Mouse (Mus musculus) spleen, postnatal 4 days (tissue): ENCODE measurements around the gene Nxn.

ENCODE experiments used
- DNase-seq, 2 experiments: peaks; one replicate each; pipeline ENCODE4 v3.0.0; 2022; ENCODE audit warnings: low spot score in 2 of 2

Nxn gene

DNA sequence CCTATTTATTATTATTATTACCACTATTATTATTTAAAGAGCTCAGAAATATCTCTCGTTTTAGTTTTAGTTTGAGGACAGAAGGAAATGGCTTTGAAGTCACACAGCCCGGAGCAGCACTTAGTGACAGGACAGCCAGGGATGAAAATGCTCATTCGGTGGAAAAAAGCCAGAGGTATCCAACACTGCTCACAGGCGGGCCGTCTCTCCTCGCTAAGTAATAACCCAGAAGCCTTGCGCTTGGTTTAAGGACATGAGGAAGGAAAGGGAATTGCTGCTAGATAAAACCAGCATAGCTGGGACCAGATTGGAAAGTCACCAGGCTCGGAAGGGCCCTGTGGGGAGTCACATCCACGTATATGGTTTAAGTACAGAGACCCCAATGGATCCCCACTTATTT is 35.3 kb downstream of the Nxn start:
- DNase-seq: no peak

DNA sequence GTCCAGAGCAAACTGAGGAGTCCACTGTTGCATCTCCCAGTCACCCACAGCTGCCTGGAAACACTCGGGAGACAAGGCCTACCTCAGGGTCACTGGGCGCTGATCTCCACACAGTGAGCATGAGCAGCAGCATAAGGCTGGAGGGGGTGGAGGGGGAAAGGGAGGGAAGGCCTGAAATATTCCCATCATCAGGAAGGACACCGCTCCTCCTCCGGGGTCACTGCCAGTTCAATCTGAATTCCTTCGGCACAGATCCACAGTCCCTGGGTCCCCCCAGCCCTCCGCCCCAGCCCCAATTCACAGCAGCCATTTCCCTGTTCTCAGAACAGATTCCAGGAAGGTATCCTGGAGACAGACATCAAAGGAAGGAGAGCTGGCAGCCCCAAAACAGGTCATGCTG is 35.8 kb downstream of the Nxn start:
- DNase-seq: no peak

DNA sequence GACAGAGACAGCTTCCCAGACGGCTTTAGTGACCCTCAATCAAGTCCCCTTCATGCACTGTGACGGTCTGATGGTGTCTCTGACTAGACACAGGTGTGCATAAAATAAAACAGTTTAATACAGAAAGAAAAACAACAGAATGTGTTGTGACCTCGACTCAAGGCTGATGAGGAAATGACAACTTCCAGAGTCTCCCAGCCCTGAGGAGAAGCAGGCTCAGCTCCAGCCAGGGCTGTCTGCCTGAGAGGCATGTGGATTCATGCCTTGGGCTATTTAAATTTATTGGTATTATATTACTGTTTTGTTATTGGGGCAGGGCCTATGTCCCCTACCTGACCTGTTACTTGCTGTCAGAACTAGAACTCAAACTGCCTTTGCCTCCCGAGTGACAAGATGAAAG is 37.5 kb downstream of the Nxn start:
- no peak for DNase-seq

DNA sequence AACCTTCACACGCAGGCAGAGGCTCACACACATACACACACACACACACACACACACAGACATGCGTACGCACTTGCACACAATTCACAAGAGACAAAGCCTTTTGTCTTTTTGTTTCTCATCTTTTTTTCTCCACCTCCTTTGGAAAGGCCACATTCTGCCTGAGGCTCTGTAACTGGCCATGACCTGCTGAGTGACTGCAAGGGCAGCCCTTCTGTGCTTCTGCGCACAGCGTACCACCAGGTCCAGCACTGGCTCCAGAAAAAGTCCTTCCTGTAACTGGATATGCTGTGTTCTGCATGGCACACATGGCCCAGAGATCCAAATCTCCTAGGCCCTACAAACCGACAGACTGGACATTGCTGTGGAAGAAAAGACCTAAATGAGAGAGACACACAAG is 38.7 kb downstream of the Nxn start:
- no peak for DNase-seq

DNA sequence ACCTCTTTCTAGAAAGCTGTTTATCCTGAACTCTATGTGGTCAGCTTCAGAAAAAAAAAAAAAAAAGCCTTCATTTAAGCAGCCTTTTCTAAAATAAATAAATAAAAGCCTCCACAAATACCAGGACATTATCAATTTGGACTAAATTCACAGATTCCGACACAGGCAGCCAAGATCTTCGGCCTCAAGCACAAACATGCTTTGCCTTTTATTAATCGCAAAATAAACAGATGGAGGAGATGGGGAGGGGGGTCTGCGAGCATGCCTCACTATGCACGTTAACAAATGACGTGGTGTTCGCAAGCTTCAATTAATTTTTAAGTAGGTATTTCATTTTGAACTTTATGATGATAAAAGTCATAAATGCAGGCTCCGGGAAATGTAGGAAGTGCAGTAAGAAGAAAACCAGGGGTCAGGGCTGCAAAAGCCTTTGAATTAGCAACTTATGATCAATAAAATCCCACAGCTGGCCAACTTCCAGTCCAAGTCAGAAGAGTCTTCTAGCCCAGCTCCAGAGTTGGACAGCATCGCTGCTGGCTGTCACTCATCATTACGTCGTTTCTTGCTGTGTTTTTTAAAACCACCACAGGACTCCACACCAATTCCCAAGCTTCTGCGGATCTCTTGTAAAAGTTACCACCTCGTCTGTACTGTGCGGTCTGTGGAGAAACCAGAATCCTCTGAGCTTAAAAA is 40.2 kb downstream of the Nxn start:
- DNase-seq: no peak

DNA sequence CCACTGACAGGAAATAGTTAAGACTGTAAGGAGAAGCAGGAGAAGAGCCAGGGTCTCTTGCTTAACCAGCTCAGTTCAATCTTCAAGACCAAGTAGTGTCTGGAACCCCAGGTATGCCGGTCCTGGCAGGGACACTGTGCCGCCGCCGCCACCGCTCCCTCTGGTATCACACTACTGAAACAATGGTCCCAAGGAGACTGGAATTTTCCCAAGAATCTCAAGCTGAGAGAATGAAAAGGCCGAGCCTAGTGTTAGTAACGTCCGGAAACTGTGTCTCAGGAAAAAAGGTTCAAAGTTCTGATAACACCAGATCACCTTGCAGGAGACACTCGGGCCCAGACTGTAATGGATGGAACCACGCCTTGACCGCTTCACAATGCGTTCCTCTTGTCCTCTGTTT is 41.5 kb downstream of the Nxn start:
- DNase-seq: no peak

DNA sequence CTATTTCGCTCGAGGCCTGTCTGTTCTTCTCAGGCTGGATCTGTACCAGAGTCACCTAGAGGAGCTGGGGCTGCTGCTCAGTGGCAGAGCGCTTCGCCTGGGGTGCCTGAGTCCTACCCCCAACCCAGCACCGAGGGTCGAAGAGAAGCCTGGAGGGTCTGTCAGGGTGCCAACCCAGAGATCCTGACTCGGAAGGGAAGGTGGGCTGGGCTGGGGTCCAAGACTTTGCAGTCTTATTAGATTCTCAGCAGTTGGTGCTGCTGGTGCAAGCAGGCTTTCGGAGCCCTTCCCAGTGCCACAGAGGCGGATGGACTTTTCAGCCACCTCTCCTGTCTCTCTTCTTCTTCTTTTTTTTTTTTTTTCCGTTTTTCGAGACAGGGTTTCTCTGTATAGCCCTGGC is 42.8 kb downstream of the Nxn start:
- DNase-seq: no peak

DNA sequence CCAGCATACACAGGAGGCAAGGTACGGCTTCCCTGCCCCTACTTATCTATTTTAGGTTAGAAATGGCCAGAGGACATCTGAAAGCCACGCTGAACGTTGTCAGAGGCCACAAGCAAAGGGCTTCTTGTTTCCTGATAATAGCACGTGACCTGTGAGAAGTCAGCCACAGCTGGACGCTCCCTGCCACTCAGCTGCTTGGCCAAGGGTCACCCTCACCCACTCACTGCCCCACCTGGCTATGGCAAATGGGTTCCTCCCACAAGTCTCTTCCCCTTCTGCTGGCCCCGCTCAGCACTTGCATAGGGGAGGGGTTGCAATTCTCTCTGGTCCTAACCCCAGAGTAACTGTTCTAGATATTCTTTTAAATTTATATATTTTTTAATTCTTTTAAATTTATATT is 43.5 kb downstream of the Nxn start:
- DNase-seq: no peak

DNA sequence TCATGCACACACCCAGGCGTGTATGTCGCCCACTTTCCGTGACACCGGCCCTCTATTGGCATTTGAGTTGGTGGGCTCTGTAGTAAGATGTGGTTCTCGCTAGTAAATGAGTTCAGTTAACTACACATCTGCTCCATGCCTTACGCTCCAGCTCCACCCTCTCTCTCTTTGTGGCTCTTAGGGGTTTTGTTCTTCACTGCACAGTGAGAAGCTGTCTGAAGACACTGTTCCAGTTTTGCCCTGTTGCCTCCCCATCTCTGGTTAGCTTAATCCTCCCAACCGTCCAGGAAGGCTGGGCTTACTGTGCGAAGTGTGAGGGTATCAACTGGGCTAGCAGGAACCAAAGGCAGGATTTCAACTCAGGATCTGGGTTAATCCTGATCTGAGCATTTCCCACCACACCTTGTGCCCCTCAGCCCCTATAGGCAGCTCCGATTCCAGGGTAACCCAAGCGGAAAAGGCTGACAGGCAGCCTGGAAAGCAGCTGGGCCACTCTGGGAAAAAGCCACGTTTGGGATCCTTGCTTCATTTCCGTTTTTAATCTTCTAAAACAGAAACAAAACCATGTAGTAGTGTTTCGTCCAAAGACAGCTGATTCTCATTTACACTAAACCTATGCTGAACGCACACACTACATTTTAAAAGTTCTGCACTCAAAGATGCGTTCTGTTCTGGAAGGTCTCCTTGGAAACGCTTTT is 45.9 kb downstream of the Nxn start:
- no peak for DNase-seq

DNA sequence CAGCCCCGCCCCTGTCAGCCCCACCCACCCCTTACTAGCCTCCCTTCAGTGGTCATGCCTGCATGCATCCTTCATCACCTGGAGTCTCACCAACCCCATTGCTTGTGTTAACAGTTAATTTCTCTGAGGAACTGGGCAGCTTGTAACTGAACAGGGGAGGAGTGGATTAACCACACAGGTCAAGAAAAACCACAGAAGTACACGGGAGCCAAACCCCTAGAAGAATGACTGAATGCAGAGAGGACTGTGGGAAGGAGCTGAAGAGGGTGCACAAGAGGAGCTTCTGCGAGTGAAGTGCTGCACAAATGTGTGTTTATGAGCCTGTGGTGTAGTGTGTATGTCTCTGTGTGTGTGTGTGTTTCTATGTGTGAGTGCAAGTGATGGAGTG is 47.3 kb downstream of the Nxn start:
- DNase-seq: no peak

DNA sequence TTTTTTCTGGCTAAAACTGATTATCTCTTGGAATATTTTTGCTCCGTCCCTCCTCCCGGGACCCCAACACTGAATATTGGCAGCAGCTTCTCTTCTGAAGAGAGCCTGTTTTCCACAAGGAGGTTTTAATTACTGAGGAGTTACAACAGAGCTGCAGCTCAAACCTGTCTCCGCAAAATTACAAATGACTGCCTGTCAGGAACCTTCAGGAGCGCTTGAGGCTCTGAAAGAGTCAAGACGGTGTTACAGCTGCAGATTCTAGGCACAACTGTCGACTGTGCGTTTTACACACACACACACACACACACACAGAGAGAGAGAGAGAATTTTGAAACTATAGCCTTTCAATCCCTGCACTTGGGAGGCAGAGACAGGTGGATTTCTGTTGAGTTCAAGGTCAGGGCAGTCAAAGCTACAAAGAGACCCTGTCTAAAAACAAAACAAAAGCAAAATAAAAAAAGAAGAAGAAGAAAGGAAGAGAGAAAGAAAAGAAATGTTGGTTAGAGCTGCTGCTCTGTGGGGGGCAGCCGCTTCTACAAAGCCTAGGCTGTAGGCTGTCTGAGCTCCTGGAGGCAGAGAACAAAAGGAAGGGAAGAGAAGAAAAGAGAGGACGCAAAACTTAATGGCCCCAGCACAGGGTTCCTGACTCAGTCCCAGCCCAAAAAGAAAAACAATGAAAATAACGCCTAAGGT is 47.9 kb downstream of the Nxn start:
- DNase-seq: no peak

DNA sequence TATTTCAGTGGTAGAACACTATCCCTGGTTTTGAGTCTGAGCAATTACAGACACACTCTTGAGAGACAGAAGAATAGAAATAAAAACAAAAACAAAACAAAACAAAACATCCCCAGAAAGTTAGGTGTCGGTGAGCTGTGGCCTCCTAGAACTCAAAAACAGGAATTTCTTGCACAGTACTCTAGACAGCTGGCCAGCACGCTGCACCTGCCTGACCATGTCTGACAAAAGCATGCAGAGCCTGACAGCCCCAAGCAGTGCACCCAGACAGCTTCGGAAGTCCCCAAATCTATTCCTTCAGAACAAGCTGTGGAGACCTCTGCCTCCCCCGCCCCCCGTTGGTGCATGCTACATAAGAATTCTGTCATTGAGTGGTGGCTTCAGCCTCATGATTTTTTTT is 49.1 kb downstream of the Nxn start:
- DNase-seq: no peak

DNA sequence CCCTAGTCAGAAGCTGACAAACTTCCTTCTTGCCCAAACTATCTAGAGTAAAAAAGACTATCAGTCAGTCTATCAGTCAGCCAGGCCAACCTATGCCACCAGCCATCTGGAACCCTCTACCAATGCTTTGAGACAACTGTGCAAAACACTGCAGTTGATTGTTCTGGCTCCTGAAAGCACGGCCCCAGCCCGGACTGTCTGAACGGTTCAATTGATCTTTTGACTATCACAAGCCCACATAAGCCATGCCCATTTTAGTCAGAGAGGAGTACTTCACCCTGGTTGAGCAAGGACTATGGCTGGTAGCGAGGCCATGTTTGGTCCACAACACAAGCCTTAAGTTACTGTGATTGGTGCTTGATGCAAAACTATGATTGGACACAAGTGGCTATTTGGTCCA is 51.4 kb downstream of the Nxn start:
- no peak for DNase-seq

DNA sequence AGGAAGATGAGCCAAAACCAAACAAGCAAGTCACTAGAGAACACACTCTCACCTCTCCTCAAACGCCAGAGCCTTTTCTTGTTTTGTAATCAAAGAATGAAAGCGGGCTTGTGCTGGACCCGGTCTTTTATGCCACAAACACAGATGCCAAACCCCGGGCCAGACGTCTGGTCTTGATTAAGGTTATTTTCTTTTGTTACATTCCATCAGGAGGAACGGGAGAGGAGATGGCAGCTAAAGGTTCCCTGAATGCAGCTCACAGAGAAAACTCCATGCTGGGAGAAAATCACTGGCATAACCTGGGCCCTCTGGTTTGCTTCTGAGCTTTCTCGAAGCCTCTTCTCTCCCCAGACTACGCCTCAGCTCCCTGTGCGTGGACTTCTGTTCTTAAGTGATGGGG is 55.9 kb downstream of the Nxn start:
- no peak for DNase-seq

DNA sequence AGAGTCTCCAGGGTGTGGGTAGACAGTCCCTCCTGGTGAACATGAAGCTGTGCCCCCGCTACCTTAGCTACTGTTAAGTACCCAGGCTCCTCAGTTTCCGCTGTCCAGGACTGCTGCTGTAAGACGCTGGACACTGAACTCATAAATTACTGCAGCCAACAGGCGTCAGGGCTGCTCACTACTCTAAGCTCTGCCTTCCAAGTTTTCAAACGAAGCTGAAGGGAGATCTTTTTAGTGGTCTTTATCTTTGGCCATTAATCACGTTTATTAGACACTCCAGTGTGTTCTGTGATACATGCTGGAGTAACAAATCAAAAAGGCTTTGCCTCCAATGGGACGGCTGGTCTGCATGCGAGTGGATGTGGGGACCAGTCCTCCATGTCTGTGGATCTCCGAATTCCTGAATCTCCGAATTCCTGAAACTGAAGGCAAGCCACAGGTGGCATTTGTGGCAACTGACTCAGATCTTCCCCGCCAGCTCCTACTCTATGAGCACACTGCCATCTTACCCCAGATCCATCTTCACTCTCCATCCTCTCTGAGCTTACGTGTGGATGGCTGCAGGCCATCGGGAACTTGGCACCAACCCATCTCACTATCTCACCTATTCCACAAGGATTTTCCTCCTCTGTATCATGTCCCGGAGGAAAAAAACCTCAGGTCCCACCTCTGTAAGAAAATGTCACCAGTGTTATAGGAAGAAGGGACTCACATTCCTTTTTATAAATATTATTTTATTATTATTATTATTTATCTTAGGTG is 56.9 kb downstream of the Nxn start:
- DNase-seq: no peak

DNA sequence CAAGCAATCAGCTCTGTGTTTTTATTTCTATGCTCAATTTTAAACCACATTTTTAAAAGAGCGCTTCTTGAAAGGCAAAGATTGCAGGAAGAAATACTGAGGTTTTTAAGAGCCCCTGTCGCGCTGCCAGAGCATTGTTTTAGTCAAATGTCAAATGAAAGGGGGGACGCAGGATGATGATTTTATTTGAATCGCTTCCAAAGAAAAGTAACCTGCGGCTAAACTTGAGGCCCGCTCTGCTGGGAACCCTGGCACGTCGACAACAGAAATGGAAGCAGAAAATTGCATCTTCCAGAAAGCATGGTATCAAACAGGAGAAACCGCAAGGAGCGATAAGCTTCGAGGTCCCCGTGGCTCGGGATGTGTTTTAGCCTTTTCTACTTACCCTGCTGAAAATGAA is 57.8 kb downstream of the Nxn start:
- DNase-seq: no peak

DNA sequence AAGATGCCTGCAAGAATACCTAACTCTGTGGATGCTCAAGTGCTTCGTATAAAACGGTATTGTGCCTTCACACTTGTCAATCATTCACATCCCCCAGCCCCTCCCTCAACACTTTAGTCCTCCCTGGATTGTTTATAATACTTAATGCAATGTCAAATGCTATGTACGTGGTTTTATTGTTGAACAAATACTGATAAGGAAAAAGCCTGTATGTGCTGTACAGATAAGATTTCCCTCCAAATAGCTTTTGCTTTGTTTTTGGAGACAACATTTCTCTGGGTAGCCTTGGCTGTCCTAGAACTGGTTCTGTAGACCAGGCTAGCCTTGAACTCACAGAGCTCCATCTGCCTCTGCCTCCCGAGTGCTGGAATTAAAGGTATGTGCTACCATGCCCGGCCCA is 59.1 kb downstream of the Nxn start:
- no peak for DNase-seq

DNA sequence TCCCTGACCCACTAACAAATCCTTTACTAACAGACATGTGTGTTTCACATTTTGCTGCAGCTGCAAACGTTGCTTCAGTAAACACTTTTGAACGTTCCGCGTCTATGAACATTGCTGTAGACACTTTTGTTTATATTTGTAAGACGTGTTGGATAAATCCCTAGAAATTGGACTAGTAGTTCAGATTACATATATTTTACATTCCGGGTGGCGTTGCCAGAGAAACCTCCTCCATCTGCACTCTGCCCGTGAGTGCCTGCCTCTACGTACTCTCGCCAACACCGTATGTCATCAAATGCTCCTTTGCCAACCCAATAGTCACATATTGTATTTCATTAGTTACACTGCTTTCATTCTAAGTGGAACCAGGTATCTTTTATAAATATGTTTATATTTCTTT is 59.8 kb downstream of the Nxn start:
- no peak for DNase-seq

DNA sequence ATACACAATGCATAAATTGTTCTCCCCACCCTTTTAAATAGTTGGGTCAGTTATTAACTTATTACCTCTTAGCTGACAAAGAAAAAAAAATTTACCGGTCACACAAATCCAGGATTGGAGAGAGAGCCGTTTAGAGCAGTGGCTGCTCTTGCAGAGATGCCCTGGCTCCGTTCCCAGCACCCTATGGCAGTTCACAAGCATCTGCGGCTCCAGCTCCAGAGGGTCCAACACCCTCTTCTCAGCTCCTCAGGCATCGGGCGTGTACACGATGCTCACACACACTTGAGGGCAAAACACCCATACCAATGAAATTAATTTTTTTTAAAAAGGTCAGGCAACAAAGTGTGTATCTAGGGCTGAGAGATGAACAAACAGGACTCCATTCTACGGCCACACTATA is 60.3 kb downstream of the Nxn start:
- DNase-seq: no peak

DNA sequence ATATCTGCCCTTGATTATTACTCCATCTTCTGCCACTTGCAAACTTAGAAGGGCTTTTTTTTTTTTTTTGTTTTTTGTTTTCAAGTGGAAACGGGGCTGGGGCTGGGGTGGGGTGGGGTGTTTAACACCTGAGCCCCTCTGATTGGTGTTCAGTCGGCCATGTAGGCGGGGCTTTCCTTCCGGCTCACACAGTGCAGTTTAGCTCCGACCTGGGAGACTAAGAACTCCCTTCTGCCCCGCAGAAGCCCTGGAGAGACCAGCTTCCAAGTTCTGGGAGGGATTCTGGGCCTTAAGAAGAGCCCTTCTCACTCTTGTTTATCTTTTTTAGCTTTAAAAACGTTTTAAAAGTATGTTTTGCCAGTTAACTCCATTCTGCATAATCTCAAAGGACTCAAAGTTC is 61.2 kb downstream of the Nxn start:
- DNase-seq: no peak

DNA sequence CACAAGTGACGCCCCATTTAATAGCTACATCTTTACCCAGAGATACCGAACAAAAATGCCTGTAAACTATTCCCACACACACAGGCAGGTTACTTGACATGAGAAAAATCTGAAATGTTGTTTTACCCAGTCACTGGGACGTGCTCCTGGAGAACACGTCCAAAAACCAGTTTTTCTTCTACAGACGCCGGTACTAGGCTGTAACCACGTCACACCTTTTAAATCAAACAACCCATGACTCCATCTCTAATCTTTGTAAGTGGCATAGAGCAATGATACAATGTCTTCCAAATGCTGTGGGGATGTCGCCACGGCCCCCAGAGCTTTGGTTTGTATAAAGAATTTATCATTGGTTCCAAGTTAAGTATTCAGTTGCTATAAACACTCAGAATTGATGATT is 61.7 kb downstream of the Nxn start:
- DNase-seq: no peak

DNA sequence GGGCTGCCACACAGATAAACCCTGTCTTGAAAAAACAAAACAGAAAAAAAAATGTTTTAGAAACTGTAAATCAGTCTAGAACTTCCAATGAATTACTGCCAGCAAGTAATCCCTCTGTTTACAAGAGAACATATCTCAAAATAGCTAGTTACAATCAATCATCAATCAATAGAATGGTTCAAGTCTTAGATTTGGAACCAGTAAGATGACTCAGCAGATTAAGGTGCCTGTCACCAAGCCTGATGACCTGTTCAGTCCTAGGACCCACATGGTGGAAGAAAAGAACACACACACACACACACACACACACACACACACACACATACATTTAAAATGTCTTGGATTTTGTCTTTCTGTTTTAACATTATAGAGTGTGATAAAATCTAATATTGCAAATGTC is 62.7 kb downstream of the Nxn start:
- DNase-seq: no peak

DNA sequence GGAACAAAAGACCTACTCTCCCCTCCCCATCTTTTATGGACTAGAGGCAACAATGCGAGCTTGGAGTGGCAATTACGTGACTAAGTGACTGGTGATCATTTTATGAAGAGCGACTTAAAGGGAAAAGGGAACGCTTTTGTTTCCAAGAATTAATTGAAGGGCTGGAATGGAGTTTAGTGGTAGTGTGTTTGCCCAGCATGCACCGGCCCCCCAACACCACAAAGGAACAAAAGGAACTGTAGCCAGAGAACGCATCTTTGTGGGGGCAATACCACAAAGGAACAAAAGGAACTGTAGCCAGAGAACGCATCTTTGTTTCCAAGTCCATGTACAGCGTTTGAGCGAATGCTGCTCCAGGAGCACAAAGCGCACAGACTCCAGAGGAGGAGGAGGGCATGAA is 64.0 kb downstream of the Nxn start:
- DNase-seq: no peak
